Mouse (Mus musculus) c-Kit-negative CD71-positive TER-119-positive erythroid progenitor cells, embryonic 14.5 days (primary cell): Measurements from ENCODE around the gene Cabp1.
A peak's percentile ranks its signal among the peaks of the same experiment; 100 is the strongest.

ENCODE experiments used
- DNase-seq: peaks from one replicate; pipeline ENCODE4 v3.0.0-alpha.2; 2013; ENCODE audit warnings: low read depth, low spot score

Cabp1 gene

GRCm38 (mm10) chr5:115193669-115194625 lies at the start of gene Cabp1:
Cabp1 (minus strand) TSS chr5:115194381.
- DNase-seq, result no peak

GRCm38 (mm10) chr5:115240191-115240590 lies 46.0 kb upstream of the Cabp1 start:
- DNase-seq, result no peak

GRCm38 (mm10) chr5:115238729-115239195 lies 44.6 kb upstream of the Cabp1 start:
- DNase-seq, result no peak

GRCm38 (mm10) chr5:115237803-115238728 lies 43.9 kb upstream of the Cabp1 start:
- DNase-seq, result peak; percentile 83

GRCm38 (mm10) chr5:115235786-115236263 lies 41.6 kb upstream of the Cabp1 start, which contains the start of gene Pop5:
Pop5 (plus strand) TSS chr5:115235836.
- peak; percentile 72 for DNase-seq

GRCm38 (mm10) chr5:115235323-115235771 lies 41.2 kb upstream of the Cabp1 start:
- DNase-seq, result no peak

- DNase-seq, result no peak
Measured at GRCm38 (mm10) chr5:115234519-115234918, 40.3 kb upstream of the Cabp1 start.

- no peak for DNase-seq
Measured at GRCm38 (mm10) chr5:115233031-115233780, 39.0 kb upstream of the Cabp1 start.

- no peak for DNase-seq
Measured at GRCm38 (mm10) chr5:115232516-115232915, 38.3 kb upstream of the Cabp1 start.

- no peak for DNase-seq
Measured at GRCm38 (mm10) chr5:115231552-115232120, 37.5 kb upstream of the Cabp1 start.

- no peak for DNase-seq
Measured at GRCm38 (mm10) chr5:115230830-115231551, 36.8 kb upstream of the Cabp1 start.

- DNase-seq, result no peak
Measured at GRCm38 (mm10) chr5:115222485-115222884, 28.3 kb upstream of the Cabp1 start.

- DNase-seq, result no peak
Measured at GRCm38 (mm10) chr5:115220931-115221640, 26.9 kb upstream of the Cabp1 start.

- DNase-seq, result no peak
Measured at GRCm38 (mm10) chr5:115217998-115218397, 23.8 kb upstream of the Cabp1 start.

GRCm38 (mm10) chr5:115215273-115216185 lies 21.3 kb upstream of the Cabp1 start:
- DNase-seq, result no peak

GRCm38 (mm10) chr5:115214864-115215263 lies 20.7 kb upstream of the Cabp1 start:
- DNase-seq, result no peak

- no peak for DNase-seq
Measured at GRCm38 (mm10) chr5:115212861-115213260, 18.7 kb upstream of the Cabp1 start.

- DNase-seq, result no peak
Measured at GRCm38 (mm10) chr5:115212451-115212850, 18.3 kb upstream of the Cabp1 start.
